Mouse (Mus musculus): ENCODE data around the gene Vmn1r230. TPM values are rescaled to one million over a fixed set of nuclear protein-coding genes. Genes with fewer than 3 reads are reported as not detected.

Vmn1r230 gene
- polyA plus RNA-seq (2015; fragmentation: Nextera tagmentation; extraction: Ambion mirVana): not detected in 2 replicates

GRCm38 (mm10) chr17:20840144-20840543 lies at the start of gene Vmn1r230:
Vmn1r230 (plus strand) TSS chr17:20840444.
- Histone ChIP-seq H3K4me3 (no peak within 1 kb of the TSS), H3K4me1 (replicated peaks) (no peaks in the 10 kb centered on the region), H3K4me2 (no peak within 1 kb of the TSS), H3K9me3 (replicated peaks) (no peaks in the 10 kb centered on the region), H3K9ac (no peak within 1 kb of the TSS), H3K27me3 (no peaks in the 10 kb centered on the region), H3K36me3 (no peaks in the 10 kb centered on the region), H3K27ac (no peak within 1 kb of the TSS)
- ATAC-seq (replicated peaks; ENCODE audit: insufficient number of reproducible peaks, insufficient read depth, low FRiP score, low read depth): no peak
- 2% methylated on average over 1 of the region's 1 CpGs for WGBS

DNA sequence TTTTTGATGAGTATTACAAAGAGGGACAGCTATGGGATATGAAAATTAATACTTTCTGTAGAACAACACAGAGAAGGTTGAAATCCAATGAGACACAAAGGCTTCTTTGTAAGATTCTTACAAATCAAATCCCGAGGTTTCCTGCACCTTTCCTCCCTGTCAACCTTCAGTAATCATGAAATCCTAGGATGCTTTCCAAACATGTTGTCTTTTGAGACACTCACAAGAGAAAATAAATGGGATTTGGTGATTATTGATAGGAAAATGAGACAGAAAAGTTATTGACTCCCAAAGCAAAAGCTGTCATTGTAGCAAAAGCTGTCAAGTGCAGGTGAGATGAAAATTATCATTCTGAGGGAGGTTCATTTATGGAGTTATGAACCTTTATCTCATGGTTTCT lies 29.0 kb upstream of the Vmn1r230 start, which contains the start of gene Vmn1r229:
TSS of gene Vmn1r229 (plus strand) at position 301 of the 400 bp plus-strand sequence.
- H3K27me3 ChIP-seq: no peaks in the 10 kb centered on the region
- no peaks in the 10 kb centered on the region; the same call in 1 of the 2 replicates for H3K9me3 ChIP-seq (replicated peaks)
- no peak within 1 kb of the TSS for H3K4me2 ChIP-seq
- H3K27ac ChIP-seq: no peak within 1 kb of the TSS
- WGBS: 45% methylated on average over 1 of the region's 1 CpGs
- no peaks in the 10 kb centered on the region for H3K36me3 ChIP-seq
- H3K4me1 ChIP-seq (replicated peaks): no peaks in the 10 kb centered on the region
- H3K4me3 ChIP-seq: no peak within 1 kb of the TSS
- no peak for ATAC-seq (replicated peaks; ENCODE audit: insufficient number of reproducible peaks, insufficient read depth, low FRiP score, low read depth)
- no peak within 1 kb of the TSS for H3K9ac ChIP-seq

Other genes starting within 250 kb of the Vmn1r230 start
- not detected in 2 replicates for gene Vmn2r110, start 244.0 kb upstream of the Vmn1r230 start, polyA plus RNA-seq (2015; fragmentation: Nextera tagmentation; extraction: Ambion mirVana)
- gene Fpr-rs3, start 215.6 kb upstream of the Vmn1r230 start, polyA plus RNA-seq (2015; fragmentation: Nextera tagmentation; extraction: Ambion mirVana): not detected in 2 replicates
- gene Vmn1r226, start 157.6 kb upstream of the Vmn1r230 start, polyA plus RNA-seq (2015; fragmentation: Nextera tagmentation; extraction: Ambion mirVana): not detected in 2 replicates
- not detected in 2 replicates for gene Vmn1r227, start 110.6 kb upstream of the Vmn1r230 start, polyA plus RNA-seq (2015; fragmentation: Nextera tagmentation; extraction: Ambion mirVana)
- not detected in 2 replicates for gene Vmn1r228, start 54.3 kb upstream of the Vmn1r230 start, polyA plus RNA-seq (2015; fragmentation: Nextera tagmentation; extraction: Ambion mirVana)
- not detected in 2 replicates for gene Vmn1r229, start 28.9 kb upstream of the Vmn1r230 start, polyA plus RNA-seq (2015; fragmentation: Nextera tagmentation; extraction: Ambion mirVana)
- not detected in 2 replicates for gene Vmn1r231, start 64.6 kb downstream of the Vmn1r230 start, polyA plus RNA-seq (2015; fragmentation: Nextera tagmentation; extraction: Ambion mirVana)
- gene Vmn1r232, start 79.3 kb downstream of the Vmn1r230 start, polyA plus RNA-seq (2015; fragmentation: Nextera tagmentation; extraction: Ambion mirVana): not detected in 2 replicates
- 275 and 358 TPM in 2 replicates for gene Ppp2r1a, start 104.9 kb downstream of the Vmn1r230 start, polyA plus RNA-seq (2015; fragmentation: Nextera tagmentation; extraction: Ambion mirVana)
- gene Vmn1r233, start 156.0 kb downstream of the Vmn1r230 start, polyA plus RNA-seq (2015; fragmentation: Nextera tagmentation; extraction: Ambion mirVana): not detected in 2 replicates
- gene Zfp160, start 168.5 kb downstream of the Vmn1r230 start, polyA plus RNA-seq (2015; fragmentation: Nextera tagmentation; extraction: Ambion mirVana): 9.6 TPM in 2 replicates

Measured in heart, embryonic 15.5 days (tissue).